Mouse (Mus musculus) gastrocnemius, adult 8-10 months (tissue): Measurements from ENCODE around the gene Sel1l3. TPM values are rescaled to one million over a fixed set of nuclear protein-coding genes. Genes with fewer than 3 reads are reported as not detected.

ENCODE experiments used
- DNase-seq, 2 experiments: peaks; one replicate each; pipeline ENCODE4 v3.0.0; 2022; ENCODE audit warnings: low spot score in 2 of 2
- total RNA-seq, 4 experiments: library from RNA; stranded (reverse); gene quantifications; 2 replicates each; pipeline ENCODE4 v1.2.4; 2022

Gene Sel1l3
- 10 to 100 TPM; 41.5 to 51.2 (median 49.4) TPM for total RNA-seq

GRCm38 (mm10) chr5:53213711-53214352 lies at the start of gene Sel1l3:
Gene Sel1l3, minus strand, starts transcription at chr5:53213927.
- peak in 1 of 2 experiments; percentile 32 for DNase-seq

DNA sequence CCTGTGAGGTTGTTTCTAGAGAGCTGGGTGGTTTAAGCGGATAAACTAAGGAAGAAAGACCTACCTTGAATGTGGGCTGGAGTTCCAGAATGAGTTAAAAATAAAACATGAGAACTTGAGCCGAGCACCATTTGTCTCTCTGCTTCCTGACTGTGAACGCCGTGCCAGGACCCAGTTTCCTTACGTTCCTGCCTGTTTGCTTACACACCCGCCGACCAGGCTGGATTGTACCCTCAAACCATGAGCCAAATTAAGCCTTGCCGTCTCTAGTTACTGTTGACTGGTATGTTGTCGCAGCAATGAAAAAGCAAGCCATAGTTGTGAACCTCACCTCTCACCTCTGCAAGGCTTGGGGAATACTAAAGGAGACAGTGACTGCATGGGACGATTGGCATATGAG lies 48.3 kb upstream of the Sel1l3 start:
- peak; percentile 54 to 75 for DNase-seq

- no peak for DNase-seq
Measured at GRCm38 (mm10) chr5:53259894-53260293, 46.2 kb upstream of the Sel1l3 start.

DNA sequence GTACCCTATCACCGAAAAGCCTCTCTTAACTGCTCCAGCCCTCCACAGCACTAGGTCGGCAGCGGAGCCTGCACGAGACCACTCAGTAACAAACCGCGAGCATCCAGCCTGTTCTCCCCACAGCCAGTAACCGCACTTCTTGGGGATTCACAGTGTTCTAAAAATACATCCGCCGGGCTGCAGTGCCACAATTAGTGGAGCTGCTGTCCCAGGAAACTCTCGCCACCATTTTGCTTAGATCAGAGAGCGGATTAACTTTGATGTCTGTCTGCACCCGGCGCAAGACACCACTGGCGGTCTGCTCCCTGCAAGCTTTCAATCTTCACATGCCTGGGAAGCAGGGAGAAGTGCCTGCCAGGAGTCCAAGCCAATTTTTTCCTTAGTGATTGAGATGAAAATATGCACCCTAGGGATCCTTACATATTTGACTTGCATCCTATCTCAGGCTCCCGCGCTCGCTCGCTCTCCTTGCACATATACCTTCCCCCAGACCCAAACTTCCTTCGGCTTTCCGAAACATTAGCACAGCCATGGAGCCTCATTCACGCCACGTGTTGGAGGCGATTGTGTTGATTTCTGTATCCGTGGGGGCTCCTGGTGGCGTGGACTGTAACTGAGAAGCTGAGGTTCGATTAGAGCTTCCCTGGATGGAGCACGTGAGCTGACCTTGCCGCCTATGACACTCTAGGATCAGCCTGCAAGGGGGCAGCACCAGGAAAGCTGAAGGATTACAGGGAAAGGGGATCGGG lies 44.5 kb upstream of the Sel1l3 start:
- peak in 1 of 2 experiments; percentile 31 for DNase-seq

DNA sequence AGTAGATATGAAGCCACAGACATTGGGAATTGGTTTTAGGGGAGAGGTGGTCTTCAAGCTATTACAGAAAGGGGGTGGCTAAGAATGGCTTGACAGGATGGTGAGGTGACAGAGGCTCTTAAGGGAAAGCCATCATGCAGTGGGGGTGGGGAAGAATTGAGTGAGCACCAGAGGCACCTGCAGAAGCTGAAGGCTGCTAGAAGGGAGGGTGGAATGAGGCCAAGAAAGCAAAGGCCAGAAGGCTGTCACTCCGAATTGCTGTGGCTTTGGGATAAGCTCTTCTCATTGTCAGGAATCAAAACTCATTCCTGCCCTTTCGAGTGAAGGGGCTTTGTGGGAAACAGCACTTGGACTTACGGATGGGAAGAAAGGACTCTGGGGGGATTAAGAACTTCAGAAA lies 41.1 kb upstream of the Sel1l3 start:
- no peak for DNase-seq

DNA sequence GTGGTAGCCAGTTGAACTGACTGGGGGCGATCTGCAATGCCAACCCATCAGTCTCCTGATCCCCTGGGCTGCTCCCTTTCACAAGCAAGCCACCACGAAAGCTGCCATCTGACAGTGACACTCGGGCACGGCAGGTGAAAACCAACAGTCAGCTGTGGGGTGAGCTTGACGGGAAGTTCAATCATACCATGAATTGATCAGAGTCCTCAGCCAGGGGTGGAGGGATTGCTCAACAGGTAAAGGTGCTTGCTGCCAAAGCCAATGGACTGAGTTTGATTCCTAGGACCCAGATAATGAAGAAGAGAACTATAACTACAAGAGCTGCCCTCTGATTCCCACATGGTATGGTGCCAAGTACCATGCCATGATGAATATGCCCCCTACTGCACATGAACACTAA lies 40.4 kb upstream of the Sel1l3 start:
- no peak for DNase-seq

GRCm38 (mm10) chr5:53249431-53250061 lies 35.8 kb upstream of the Sel1l3 start:
- DNase-seq: no peak

GRCm38 (mm10) chr5:53248499-53248898 lies 34.8 kb upstream of the Sel1l3 start:
- DNase-seq: no peak

DNA sequence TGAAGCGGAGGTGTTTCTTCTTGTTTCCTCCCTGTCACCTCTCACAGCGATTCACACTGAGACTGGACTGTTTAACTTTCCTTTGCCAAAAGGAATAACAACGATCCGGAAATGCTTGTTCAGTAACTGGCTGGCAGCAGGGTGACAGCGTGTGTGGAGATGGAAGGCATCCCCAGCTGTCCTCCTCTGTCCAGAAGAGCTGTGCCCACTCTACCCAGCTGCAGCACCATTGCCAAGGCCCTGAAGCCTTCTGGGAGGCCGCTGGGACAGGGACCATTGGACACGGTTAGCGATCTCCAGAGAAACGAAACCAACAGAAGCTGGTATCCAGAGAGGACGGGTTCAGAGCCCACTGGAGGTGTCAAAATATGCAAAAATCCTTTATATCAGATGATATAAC lies 30.2 kb upstream of the Sel1l3 start:
- DNase-seq: no peak

- DNase-seq: no peak
Measured at GRCm38 (mm10) chr5:53242865-53243499, 29.3 kb upstream of the Sel1l3 start.

GRCm38 (mm10) chr5:53241963-53242362 lies 28.2 kb upstream of the Sel1l3 start:
- DNase-seq: no peak

DNA sequence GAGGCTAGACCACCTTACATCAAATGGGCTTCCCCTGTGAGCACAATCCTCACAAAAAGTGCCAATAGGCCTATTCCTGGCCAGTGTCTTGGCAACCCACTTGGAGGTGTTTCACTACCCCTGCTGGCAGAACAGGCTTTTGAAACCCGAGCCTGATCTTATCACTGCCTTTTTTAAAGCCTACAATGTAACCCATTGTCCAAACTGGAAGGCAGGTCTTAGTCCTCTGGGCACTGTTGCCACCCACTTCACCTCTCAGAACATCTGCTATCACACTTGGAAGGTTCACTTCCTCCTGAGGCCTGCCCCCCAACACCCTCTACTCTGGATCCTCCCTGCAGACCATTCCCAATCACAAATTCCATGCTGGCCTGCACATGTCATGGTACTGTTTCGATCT lies 27.4 kb upstream of the Sel1l3 start:
- DNase-seq: no peak

- DNase-seq: no peak
Measured at GRCm38 (mm10) chr5:53239831-53240440, 26.2 kb upstream of the Sel1l3 start.

GRCm38 (mm10) chr5:53239189-53239588 lies 25.5 kb upstream of the Sel1l3 start:
- DNase-seq: no peak

DNA sequence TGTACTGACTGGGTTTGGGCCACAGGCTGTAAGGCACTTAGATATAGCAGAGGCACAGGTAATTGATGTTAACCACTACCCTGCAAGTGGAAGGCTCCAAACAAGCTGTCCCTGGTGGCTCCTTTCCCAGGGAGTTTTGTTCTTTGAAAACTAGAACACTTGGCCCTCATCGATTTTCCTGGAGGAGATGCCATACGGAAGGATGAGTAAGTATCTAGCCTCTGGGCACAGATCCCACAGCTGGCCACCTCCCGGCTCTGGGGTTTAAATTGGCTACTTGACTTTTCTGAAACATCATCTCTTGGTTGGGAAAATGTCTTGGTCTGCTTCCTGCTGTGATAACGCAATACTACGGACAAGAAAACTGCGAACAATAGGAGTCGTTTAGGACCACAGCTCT lies 25.0 kb upstream of the Sel1l3 start:
- peak in 1 of 2 experiments; percentile 37 for DNase-seq

GRCm38 (mm10) chr5:53236749-53237148 lies 23.0 kb upstream of the Sel1l3 start:
- no peak for DNase-seq

DNA sequence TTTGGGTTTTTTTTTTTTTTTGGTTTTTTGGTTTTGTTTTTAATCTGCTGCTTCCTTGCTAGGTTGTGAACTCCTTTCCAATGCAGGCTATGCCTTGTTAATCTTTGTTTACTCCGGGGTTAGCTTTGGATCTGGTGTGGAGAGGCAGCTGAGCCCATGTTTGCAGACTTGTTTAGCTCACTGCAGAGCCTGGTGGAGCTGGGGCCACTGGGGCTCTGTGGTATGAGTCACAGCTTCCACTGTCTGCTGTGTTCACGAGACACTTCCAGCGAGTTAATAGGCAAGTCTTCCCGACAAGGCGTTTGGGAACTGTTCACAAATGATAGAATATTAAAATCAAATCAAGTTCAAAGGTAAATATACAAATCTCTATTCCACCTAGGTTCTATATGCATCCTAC lies 22.4 kb upstream of the Sel1l3 start:
- DNase-seq: no peak

DNA sequence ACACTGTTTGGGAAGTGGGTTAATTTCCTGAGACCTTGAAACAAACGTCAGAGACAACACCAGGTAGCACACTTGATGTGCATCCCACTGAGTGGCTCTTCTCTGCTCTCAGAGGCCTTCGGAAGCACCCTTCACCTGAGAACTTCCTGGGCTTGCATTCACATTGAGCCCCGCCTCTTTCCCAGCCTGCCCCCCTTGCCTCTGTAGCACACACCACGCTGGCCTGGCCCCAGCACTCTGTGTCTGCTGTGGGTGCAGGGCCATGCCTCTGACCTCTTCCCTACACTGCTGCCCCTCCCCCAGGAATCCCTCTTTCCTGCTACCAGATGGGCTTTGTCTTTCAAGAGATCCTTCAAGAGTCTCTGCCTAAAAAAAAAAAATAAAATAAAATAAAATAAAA lies 21.8 kb upstream of the Sel1l3 start:
- no peak for DNase-seq

DNA sequence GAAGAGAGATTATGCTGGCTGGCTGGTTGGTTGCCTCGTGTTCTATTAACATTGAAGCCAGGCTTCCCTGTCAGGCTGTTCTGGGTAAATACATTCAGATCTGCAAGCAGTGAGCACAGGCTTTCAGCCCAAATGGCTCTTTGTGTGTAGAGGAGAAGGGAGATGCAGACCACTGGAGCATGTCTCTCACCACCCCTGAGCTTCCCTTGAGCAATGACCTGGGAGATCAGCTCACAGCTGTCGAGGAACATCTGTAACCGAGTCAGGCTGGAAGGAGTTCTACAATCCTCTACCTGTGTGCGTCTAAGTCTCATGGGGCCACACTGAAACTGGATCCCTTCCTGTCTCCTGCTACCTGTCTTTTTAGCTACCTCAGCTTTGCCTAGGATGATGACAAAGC lies 16.8 kb upstream of the Sel1l3 start:
- DNase-seq: no peak

GRCm38 (mm10) chr5:53225434-53225833 lies 11.7 kb upstream of the Sel1l3 start:
- DNase-seq: no peak

DNA sequence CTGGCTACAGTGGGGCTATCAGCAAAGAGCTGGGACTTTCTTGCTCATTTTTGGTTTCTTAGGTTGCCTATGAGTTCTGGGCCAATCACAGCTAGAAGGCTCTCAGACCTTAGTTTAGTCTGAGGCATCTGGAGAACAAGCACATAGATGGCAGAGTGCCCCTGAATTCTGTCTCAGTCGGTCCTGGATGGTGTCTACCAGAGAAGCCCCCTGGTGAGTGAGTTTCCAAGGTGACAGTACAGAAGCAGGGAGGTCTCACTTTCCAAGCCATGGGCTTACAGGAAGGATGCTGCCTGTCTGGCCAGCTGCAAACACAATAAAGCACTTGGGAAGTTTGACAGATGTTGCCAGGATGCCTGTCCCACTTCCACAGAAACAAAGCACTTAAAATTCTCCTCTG lies 1.1 kb upstream of the Sel1l3 start:
- DNase-seq: no peak

DNA sequence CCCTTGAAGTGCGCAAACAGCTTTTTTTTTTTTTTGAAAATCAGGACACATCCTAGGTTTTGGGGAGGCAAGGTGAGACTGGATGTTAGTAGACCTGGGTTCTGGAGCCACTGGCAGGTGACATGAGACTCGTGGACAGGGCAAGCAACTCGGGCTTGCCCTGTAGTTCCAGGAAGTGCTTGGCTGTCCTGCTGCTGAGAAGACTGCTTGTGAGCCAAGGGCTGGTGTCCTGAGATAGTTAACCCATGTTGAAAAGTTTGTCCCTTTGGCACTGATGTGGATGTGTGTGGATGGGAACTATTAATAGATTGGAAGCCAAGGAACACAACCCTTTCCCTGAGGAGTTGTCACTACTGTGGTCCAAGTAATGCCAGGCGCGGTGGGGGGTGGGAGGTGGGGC lies 635 bp upstream of the Sel1l3 start:
- peak; percentile 46 to 67 for DNase-seq
